Mouse (Mus musculus): ENCODE results near the gene Slc25a12. TPM values are rescaled to one million over a fixed set of nuclear protein-coding genes. Genes with fewer than 3 reads are reported as not detected.

Gene Slc25a12
- polyA plus RNA-seq, 1 experiment from 2014 or later = 36.0 TPM

GRCm38 (mm10) chr2:71227398-71227797 lies 140.2 kb downstream of the Slc25a12 start:
- Histone ChIP-seq H3K9me3 (no peaks in the 10 kb centered on the region), H3K4me3 (no peak overlapping the region), H3K4me1 (no peaks in the 10 kb centered on the region), H3K36me3 (replicated peaks) (peaks cover 65% of the 10 kb centered on the region), H3K27ac (no peak overlapping the region), H3K27me3 (ENCODE audit: poor library complexity, severe bottlenecking) (no peaks in the 10 kb centered on the region)
- 73% methylated on average over 1 of the region's 1 CpGs for WGBS
- no peak for DNase-seq (ENCODE audit: extremely low spot score, low spot score)

Other genes starting within 250 kb of the Slc25a12 start
- gene Cybrd1, start 249.8 kb downstream of the Slc25a12 start, polyA plus RNA-seq (2016; fragmentation: Nextera tagmentation; extraction: Ambion mirVana) = 0.25 and 0.27 TPM in 2 replicates
- 102 and 111 TPM in 2 replicates for gene Dync1i2, start 156.0 kb downstream of the Slc25a12 start, polyA plus RNA-seq (2016; fragmentation: Nextera tagmentation; extraction: Ambion mirVana)
- 256 and 260 TPM in 2 replicates for gene Hat1, start 21.2 kb upstream of the Slc25a12 start, polyA plus RNA-seq (2016; fragmentation: Nextera tagmentation; extraction: Ambion mirVana)
- 26.7 and 27.9 TPM in 2 replicates for gene Metap1d, start 85.5 kb upstream of the Slc25a12 start, polyA plus RNA-seq (2016; fragmentation: Nextera tagmentation; extraction: Ambion mirVana)
- gene Dlx1, start 160.4 kb upstream of the Slc25a12 start, polyA plus RNA-seq (2016; fragmentation: Nextera tagmentation; extraction: Ambion mirVana) = 32.5 and 32.9 TPM in 2 replicates
- 15.5 and 17.8 TPM in 2 replicates for gene Dlx2, start 179.0 kb upstream of the Slc25a12 start, polyA plus RNA-seq (2016; fragmentation: Nextera tagmentation; extraction: Ambion mirVana)

All from forebrain, embryonic 10.5 days (tissue).